Mouse (Mus musculus) lung, postnatal 0 days (tissue): ENCODE measurements around the gene Btg1.
A peak's percentile ranks its signal among the peaks of the same experiment; 100 is the strongest.

Experiments used
- CTCF ChIP-seq: IDR thresholded peaks from 2 replicates; pipeline ENCODE4 v1.5.1; 2016; ENCODE audit warnings: antibody characterized with exemption, mild to moderate bottlenecking
- EP300 ChIP-seq: IDR thresholded peaks from 2 replicates; pipeline ENCODE4 v1.6.1; 2016; ENCODE audit warnings: antibody characterized with exemption, mild to moderate bottlenecking, control low read depth

- TF ChIP-seq CTCF (peak; percentile 70), EP300 (no peak)
Measured at GRCm38 (mm10) chr10:96617951-96618575, 1.3 kb downstream of the Btg1 start.
